Mouse (Mus musculus) MEL-GATA-1-ER (cell line): ENCODE results near the gene A730061H03Rik.

Experiments used
- DNase-seq: peaks from one replicate; pipeline ENCODE4 v3.0.0-alpha.2; 2012; ENCODE audit warnings: low read depth; ENCODE audit errors: extremely low read depth

Gene A730061H03Rik

DNA sequence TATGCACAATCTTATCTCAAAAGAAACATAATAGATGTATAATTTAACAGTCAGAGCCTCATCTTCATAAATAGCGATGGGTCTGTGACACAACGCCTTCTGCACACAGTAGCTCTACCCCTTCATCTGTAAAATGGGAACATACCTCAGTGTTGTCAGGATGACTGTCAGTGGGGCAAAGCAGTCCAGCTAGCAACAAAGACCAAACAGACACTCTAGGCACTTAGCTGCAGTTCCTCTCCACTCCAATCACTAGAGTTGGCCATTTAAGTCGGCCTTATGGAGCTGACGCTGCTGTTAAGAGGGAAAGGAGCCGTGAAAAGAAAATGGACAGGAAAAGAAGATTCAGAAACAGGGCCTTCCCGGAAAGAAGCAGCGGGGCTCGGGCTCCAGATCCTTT, 8.4 kb downstream of the A730061H03Rik start:
- DNase-seq = no peak

DNA sequence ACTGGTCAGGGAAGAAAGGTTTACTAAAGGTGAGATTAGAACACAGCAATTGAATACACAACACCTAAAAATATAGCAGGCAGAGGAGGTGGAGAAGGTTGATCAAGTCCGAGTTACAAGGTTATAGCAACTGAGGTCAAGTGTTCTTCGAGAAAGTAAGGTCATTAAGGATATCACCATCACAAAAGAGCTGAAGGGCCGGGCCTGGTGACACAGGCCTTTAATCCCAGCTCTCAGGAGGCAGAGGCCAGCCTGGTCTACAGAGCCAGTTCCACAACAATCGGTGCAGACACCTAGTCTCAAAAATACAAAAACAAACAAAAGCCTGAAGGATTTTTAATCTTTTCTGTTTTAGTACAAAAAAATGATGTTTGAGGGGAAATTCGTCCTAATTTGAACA, 8.9 kb downstream of the A730061H03Rik start:
- DNase-seq = no peak

DNA sequence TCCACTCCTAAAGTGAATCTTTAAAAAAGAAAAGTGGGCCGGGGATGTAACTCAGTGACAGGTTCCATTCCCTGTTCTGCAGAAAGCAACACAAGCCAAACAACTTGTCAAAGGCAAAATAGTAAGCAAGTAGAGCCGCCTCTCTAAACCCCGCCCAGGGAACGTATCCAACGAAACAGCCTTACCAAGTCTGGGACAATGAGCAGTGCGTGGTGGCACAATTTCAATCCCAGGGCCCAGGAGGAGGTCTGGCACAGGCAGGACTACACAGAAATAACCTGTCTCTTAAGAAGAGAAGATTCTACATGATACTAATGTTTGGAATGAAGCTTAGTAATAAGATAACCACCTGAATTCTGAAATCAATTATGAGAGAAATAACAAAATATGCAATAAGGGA, 10.0 kb downstream of the A730061H03Rik start:
- DNase-seq = no peak

DNA sequence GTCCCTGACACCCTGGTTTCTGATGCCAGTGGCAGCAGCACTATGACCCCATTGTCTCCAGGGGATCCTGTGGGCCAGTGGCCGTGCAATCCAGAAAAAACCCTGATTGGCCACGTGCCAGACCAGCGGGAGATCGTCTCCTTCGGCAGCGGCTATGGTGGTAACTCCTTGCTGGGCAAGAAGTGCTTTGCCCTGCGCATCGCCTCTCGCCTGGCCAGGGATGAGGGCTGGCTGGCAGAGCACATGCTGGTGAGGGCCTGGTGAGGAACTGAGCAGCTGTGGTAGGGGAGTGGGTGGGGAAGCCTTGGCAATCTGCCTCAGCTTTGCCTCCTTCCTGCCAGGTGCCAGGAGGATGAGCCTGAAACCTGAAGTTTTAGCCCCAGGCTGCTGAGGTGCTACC, 15.9 kb downstream of the A730061H03Rik start:
- no peak for DNase-seq

DNA sequence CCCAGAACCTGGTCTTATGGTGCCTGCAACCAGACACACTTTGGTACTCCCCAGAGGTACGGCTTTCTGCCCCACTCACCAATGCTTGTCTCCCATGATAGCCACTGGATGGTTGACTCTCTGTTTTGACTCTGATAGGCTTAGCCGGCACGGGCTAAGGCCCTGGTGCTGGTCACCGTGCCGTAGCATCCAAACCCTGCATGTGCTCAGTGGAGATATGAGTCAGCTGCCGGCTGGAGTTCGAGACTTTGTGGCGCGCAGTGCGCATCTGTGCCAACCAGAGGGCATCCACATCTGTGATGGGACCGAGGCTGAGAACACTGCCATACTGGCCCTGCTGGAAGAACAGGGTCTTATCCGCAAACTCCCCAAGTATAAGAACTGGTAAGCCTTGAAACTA, 17.9 kb downstream of the A730061H03Rik start:
- no peak for DNase-seq

DNA sequence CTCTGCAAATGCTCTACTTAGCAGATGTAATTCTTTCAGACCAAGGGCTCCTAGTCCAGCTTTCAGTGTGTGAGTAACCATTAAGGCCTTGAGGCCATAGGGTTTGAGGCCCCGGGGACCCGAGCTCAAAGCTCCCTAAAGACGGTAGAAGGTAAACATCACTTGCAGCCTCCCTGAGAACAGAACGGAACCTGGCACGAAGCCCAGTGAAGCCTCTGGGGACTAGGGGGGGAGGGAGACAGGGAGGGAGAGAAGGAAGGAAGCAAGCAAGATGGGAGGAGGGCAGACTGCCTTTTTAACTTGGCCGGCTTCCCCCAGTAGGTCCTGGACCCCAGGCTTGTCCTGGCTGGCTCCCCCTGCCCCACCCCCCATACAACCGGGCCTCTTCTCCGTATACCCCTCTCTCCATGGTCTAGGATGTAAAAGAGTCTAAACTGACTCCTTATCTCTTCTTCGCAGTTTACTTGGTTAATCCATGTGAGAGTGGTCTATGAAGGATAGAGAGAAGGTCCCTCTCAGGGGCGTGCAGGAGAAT, 19.4 kb downstream of the A730061H03Rik start:
- DNase-seq = peak; percentile 83

DNA sequence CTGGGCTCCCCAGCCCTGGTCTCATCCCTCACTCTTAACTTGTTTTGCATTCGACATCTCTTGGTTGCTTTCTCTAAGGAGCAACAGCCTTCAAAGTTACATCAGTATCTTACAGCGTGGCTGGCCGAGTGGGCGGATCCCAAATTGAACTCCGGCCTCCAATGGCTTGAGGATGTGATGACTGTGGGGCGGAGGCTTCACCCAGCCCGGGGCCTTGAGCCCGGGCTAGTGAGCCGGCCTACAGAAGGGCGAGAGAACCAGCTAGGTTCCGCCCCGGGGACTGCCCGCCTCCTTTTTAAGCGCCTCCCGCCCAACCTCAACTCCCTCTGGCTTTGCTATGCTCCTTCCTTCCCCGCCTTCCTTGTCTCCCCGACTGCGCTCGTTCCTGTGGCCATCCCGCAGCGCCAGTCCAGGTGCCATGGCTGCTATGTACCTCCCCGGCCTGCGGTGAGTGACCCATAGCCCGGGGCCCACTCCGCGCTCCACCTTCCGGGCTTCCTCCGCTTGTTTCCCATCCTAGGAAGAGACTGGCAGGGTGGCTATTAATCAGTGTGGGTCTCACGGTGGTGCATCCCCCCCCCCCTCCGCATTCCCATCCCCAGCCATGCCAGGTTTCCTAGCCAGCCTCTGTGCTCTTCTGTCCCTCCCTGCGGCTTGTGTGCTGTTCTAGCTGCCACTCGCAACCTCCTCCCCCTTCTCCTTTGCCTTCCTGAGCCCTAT, 20.0 kb downstream of the A730061H03Rik start, which contains the start of gene Pck2:
Gene Pck2 (plus strand): TSS at position 200 of the 720 bp plus-strand sequence.
- peak; percentile 93 for DNase-seq

DNA sequence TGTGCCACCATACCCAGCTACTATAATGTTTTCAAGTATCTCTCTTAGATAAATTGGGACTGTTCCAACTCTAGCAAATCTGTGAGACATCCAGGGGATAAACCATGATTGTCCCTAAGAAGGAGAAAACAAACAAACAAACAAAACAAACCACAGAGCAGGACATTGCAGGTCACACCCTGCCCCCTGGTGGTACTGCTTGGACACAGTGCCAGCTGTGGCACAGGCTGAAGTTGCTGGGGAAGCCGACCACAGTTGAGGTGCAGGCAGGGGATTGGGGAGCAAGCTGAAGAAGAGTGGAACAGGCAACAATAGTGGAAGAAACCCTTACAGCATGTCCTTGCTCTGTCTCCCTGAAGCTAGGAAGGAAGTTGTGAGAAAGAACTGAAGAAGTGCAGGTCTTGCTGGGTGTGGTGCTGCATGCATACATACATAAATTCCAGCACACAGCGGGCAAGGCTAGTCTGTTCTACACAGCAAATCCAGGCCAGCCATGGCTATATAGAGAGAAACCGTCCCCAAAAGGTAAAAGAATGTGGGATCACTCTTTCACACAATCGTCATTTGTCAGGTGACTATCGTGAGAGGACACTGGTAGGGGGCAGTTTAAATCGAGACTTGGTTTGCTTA, 24.0 kb downstream of the A730061H03Rik start:
- no peak for DNase-seq

DNA sequence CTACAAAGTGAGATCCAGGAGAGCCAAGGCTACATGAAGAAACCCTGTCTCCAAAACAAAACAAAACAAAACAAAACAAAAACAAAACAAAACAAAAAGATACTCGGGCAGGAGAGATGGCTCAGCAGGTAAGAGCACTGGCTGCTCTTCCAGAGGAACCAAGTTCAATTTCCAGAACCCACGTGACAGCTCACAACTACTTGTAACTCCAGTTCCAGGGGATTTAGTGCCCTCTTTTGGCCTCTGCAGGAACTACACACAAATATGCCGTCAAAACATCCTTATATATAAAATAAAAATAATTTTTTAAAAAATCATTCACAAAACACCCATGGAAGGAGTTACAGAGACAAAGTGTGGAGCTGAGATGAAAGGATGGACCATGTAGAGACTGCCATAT, 32.3 kb downstream of the A730061H03Rik start:
- DNase-seq = peak; percentile 58

DNA sequence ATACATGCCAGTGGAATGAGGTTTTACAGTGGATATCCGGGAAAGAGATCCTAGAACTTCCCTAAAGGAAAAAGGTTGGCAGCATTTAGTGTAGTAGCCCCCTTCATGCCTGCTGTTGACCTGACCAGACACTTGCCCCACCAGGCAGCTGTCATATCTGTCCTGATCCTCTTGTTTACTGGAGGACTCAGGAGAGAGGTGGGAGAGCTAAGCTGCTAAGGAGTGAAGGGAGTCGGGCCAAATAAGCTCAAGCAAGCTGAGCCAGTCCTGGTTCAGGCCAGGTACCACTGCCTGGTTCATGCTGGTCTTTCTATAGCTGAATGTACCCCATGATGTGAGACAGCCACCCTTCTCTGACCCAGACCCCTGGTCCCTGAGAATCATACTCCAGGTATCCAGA, 33.5 kb downstream of the A730061H03Rik start:
- DNase-seq = no peak

DNA sequence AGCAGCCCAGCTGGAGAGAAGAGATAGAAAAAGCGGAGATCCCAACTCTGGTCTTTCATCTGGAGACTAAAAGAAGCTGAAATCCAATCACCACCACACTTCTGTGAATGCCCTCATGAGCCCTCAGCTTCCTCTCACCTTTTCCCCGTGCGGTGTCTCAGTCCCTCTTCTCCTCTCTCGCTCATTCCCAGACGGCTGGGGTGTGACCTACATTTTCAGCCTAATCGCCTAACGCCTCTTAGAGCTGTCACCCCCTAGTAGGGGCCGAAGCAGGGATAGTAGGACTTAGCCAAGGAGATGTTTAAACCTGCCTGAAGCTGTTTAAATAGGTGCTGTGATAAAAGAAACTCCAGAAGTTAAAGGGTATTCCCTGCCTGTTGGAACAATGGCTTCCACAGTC, 35.4 kb downstream of the A730061H03Rik start, which contains the start of gene Nrl:
Gene Nrl (minus strand): TSS at position 197 of the 400 bp plus-strand sequence.
- DNase-seq = no peak

DNA sequence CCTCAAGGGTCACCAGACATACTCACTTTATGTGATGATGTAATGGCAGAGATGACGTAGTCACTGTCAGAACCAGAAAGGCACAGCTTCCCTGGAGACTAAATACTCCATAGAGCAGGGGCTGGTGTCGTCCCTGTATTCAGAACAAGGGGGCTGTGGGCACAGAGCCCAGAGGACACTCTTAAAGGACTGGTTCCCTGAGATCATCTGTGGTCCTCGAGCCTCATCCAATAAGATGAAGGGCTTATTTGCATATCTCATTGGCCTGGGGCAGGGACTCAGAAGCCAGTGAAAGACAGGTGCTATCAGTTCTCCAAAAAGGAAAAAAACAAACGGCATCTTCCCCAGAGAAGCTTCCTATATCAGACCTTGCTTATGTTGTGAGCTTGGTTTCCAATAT, 36.1 kb downstream of the A730061H03Rik start:
- DNase-seq = no peak

DNA sequence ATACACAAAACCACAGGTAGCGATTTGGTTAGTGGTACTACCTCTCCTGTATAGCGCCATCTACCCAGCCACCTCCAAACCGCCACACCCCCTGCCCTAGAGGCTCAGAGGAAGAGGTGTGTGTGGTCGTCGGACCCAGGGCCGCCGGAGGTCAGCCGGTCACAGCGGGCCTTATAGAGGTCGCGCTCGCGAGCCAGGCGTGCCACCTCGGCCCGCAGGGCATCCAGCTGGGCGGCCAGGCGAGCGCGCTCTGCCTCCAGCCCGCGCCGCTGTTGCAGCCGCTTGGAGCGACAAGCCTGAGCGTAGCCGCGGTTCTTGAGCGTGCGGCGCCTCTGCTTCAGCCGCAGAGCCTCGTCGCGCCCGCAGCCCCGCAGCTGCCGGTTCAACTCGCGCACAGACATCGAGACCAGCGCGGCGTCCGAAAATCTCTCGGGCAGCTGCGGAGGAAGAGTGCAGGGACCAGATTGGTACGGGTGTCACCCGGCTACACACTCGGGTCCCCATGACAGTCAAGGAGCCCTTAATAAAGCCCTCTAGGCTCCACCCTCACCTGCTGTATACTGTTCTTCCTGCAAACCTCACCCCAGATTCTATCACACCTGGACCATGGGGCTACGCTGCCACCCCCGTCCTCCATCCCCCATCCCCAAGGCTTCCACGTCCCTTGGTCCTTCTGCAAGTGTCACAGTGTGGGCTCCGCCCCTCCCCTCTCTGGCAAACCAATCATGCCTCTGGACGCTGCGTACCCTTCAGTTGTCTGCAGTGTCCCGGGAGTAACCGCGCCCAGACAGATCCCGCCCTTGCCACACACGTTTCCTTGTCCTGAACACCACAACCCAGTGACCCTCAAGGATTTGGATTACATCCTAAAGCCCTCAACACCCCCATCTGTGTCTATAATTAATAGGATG, 39.5 kb downstream of the A730061H03Rik start:
- DNase-seq = no peak

DNA sequence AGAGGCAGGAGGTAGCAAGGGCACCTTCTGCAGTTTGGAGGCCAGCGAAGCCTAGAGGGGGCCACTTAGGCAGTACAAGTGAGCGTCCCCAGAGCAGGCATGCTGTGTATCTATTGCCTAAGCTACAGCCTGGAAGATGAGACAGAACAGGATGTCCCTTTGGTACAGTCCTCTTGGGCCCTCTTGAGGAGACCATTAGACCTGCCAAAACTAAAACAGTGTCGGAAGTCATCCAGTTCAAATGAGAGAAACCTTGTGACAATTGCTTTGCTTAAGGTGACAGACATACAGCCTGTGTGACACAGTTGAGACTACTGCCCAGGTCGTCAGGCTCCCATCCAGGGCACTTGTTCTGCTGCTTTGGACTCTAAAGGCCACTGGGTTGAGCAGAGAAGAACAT, 40.6 kb downstream of the A730061H03Rik start:
- no peak for DNase-seq

DNA sequence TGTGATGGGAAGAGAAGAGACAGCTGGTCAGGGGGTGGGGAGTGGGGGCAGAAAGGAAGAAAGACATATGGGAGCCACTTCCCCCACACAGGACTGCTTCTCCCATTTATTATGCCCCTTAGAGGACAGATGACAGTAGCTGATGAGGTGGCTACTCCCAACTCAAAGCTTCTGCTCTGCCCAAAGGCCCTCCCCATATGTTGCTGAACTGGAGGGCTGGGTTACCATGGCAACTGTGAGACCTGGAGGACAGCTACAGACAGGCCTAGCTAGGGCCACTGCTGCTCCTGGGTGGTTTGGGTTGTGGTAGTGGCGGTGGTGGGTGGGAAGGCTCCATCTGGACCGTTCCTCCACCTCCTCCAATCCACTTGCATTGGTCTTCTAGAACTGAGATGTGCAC, 41.3 kb downstream of the A730061H03Rik start:
- DNase-seq = no peak

DNA sequence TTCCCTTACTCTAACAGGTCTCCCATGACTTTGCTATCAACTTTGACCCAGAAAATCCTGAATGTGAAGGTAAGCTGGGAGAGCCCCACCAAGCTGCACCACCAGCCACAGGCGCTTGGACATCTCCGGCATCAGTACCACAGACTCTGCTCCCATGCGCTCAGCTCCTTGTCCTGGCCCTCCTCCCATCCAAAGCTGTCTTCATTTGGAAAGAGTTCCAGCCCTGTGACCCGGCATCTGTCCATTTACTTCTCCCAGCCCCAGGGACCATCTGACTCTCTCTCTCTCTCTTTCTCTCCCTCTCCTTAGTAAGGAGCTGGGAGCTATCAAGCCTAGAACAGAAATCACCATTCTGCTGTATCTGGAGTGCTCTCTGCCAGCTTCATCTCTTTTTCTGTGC, 44.4 kb downstream of the A730061H03Rik start:
- no peak for DNase-seq

DNA sequence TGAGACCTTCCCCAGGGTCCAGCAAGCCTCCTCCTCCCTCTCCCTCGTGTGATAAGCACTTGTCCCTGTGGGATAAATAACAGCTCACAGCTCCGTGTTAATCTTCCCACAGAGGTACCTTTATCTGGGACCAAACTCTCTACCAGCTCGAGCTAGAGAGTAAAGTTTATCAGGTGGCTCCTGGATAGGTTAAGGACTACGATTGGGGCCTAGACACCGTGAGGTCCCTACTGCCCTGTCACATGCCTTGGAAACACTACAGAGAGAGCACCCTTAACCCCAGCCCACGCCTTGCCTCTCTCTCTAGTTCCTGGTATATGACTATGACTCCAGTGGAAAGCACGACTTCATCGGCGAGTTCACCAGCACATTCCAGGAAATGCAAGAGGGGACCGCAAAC, 46.3 kb downstream of the A730061H03Rik start:
- DNase-seq = no peak

DNA sequence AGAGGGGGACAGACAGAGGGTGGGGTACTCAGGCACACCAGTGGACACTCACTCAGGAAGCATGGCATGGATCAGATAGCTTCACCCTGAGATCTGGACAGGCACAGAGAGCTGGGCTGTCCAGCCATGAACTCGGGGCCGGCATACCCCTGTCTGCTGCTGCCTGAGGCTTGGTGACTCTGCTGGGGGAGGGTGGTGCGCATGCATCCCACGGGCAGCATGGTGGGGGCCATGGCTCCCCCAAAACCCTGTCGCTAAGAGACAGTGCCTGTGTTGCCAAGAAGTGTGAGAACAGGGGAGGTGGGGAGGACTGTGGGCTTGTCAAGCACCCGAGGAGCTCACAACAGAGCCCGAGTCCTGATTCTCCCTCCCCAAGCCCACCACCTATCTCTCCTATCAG, 49.2 kb downstream of the A730061H03Rik start:
- no peak for DNase-seq

DNA sequence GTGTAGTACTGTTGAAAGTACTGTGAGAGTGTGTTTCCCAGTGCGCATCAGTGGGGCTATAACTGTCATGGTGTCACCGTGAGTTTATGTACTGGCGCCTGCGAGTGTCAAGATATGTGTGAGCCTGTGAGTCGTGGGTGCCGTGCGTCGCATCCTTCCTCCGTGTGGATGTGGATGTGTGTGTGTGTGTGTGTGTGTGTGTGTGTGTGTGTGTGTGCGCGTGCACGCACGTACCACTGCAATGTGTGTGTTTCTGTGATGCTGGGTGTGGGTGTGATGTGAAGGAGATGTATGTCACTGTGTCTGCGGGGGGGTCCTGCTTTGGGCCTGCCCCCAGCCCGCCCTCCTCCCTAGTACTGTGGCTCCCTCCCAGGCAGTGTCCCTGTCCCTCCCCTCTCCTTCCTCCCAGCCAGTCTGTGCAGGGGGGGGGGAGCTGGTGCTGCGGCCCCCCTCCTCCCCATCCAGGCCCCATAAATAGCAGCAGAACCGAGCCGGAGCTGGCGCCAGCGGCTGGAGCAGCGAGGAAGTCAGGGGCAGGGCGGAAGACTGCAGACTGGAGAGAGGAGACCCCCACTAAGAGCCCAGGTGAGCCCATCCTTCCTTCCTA, 50.0 kb downstream of the A730061H03Rik start, which contains the start of gene Cpne6:
Gene Cpne6 (plus strand): TSS at position 321 of the 607 bp plus-strand sequence.
- DNase-seq = no peak
